Mouse (Mus musculus) myocyte (in vitro differentiated cells): ENCODE measurements at regions not wholly inside any gene's neighbourhood (a gene's known extent, or its start where the extent isn't known, plus 50 kb on each side); places are given as distances from the start of the nearest gene placed in this dataset.

Experiments used
- CEBPB ChIP-seq: IDR thresholded peaks from 2 replicates; pipeline ENCODE4 v1.6.1; 2011; ENCODE audit warnings: mild to moderate bottlenecking, moderate library complexity; ENCODE audit not compliant: poor library complexity, insufficient read depth, severe bottlenecking
- E2F4 ChIP-seq: IDR thresholded peaks from one replicate; pipeline ENCODE4 v1.6.1; 2011; ENCODE audit warnings: mild to moderate bottlenecking, control low read depth, moderate library complexity; ENCODE audit not compliant: insufficient read depth
- POLR2A ChIP-seq: IDR thresholded peaks from one replicate; pipeline ENCODE4 v1.6.1; 2011; ENCODE audit warnings: low read depth, mild to moderate bottlenecking, control low read depth, moderate library complexity; ENCODE audit not compliant: insufficient read length

DNA sequence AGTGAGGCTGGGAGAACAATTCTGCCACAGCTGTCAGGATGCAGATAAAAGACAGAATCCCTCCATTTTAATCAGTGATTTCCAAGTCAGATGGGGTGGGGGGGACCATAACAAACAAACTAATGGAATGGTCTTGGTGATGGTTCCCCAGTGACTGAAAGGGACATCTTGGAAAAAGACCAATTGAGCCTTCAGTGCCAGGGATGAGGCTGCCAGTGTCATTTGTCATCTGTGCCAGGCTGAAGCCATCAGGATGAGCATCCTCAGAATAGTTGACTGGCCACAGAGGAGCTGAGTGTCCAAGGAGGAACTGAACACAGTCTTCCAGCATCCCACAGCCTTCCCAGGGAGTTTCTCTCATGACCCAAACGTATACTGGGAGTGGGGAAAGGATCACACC, 749.3 kb downstream of the Epm2a start:
- TF ChIP-seq POLR2A (no peak), CEBPB (no peak), E2F4 (no peak)
